Mouse (Mus musculus): ENCODE results near the gene Fam222b.

DNA sequence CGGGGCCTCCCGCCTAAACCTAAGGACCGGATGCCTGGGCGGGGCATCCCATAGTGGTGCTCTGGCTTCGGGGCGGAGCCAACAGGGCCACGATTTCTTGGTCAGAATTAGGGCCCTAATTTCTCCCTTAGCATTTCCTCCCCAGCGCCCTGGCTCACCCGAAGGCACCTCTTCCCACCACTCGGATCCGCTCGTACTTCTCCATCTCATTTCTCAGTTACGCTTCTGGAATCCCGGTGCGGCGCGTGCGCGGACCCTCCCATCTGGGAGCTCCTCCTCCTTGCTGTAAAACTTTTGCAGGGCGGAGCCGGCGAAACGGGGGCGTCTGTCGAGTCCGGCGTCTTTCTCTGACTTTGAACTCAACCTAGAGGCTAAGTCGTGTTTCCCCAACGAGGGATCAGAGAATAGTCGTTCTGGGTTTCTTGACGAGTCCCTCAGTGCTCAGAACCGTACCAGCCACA, 82.0 kb downstream of the Fam222b start, which contains the start of the genes Nek8 and Tlcd1:
- no peak for TF ChIP-seq POLR2A (IDR thresholded peaks at IDR 0.05; ENCODE audit: borderline replicate concordance, extremely low read depth, insufficient read depth, insufficient read length, poor library complexity, severe bottlenecking)
- TF ChIP-seq CTCF (IDR thresholded peaks at IDR 0.05; ENCODE audit: borderline replicate concordance, extremely low read depth, insufficient read depth, insufficient read length), result no peak
